Mouse (Mus musculus): ENCODE measurements around the gene Mlana.

DNA sequence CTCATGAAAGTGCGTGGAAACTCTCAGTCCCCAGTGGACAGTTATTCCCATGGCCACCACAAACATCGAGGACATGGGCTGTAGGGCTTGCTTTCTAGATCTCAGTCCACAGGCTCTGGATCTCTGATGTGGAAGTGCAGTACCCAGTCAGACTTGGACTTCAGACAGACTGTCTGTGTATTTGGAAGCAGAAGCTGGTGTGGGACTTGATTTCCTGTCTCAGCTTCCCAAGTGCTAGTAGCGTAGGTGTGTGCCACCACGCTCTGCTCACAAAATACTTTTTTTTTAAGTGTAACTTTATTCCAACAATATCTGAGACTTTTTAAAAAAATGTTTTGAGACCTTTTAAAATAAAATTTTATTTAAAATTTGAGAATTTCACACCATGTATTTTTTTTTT lies 1.3 kb upstream of the Mlana start:
- no peak for TF ChIP-seq EP300 (IDR thresholded peaks at IDR 0.05; ENCODE audit: insufficient read depth, low read depth, low read length)
- no peak for TF ChIP-seq POLR2A (IDR thresholded peaks at IDR 0.05; ENCODE audit: insufficient read depth, low read length)

Data from ES-Bruce4 (cell line).